Mouse (Mus musculus): ENCODE measurements around the gene Vps36. TPM values are rescaled to one million over a fixed set of nuclear protein-coding genes. Genes with fewer than 3 reads are reported as not detected.

Vps36 gene
- polyA plus RNA-seq, 1 experiment = 7.2 TPM

- Histone ChIP-seq H3K4me3 (replicated peaks) (peak overlapping the region; percentile 59), H3K9me3 (no peaks in the 10 kb centered on the region), H3K4me1 (peaks cover 35% of the 10 kb centered on the region), H3K27me3 (replicated peaks) (no peaks in the 10 kb centered on the region), H3K36me3 (replicated peaks; ENCODE audit: low read length) (peaks cover 53% of the 10 kb centered on the region)
- TF ChIP-seq FLI1 (IDR thresholded peaks at IDR 0.05; ENCODE audit: low read length) = no peak
- no peak for TF ChIP-seq GATA1 (IDR thresholded peaks at IDR 0.05; ENCODE audit: borderline replicate concordance, low read length)
These were observed 14.9 kb downstream of the Vps36 start for GRCm38 (mm10) chr8:22207535-22207934.

- H3K27me3 ChIP-seq (replicated peaks) = no peaks in the 10 kb centered on the region
- H3K36me3 ChIP-seq (replicated peaks; ENCODE audit: low read length) = peaks cover 51% of the 10 kb centered on the region
- peak overlapping the region; percentile 18 for H3K4me3 ChIP-seq (replicated peaks)
- peaks cover 35% of the 10 kb centered on the region for H3K4me1 ChIP-seq
- no peak for TF ChIP-seq FLI1 (IDR thresholded peaks at IDR 0.05; ENCODE audit: low read length)
- no peaks in the 10 kb centered on the region for H3K9me3 ChIP-seq
These were observed 16.4 kb downstream of the Vps36 start for GRCm38 (mm10) chr8:22209012-22209411.

- no peaks in the 10 kb centered on the region for H3K27me3 ChIP-seq (replicated peaks)
- H3K4me3 ChIP-seq (replicated peaks) = no peak overlapping the region
- H3K4me1 ChIP-seq = peaks cover 3% of the 10 kb centered on the region
- TF ChIP-seq GATA1 (IDR thresholded peaks at IDR 0.05; ENCODE audit: borderline replicate concordance, low read length) (no peak), FLI1 (IDR thresholded peaks at IDR 0.05; ENCODE audit: low read length) (no peak)
- H3K36me3 ChIP-seq (replicated peaks; ENCODE audit: low read length) = peaks cover 80% of the 10 kb centered on the region
- no peaks in the 10 kb centered on the region for H3K9me3 ChIP-seq
These were observed 22.2 kb downstream of the Vps36 start for GRCm38 (mm10) chr8:22214826-22215225.

- H3K4me3 ChIP-seq (replicated peaks) = peak overlapping the region; percentile 30
- no peaks in the 10 kb centered on the region for H3K27me3 ChIP-seq (replicated peaks)
- TF ChIP-seq FLI1 (IDR thresholded peaks at IDR 0.05; ENCODE audit: low read length) = no peak
- TF ChIP-seq GATA1 (IDR thresholded peaks at IDR 0.05; ENCODE audit: borderline replicate concordance, low read length) = no peak
- 0 out of 2 replicates have a peak, but pooled peaks cover 4% of the 10 kb centered on the region for H3K9me3 ChIP-seq
- H3K4me1 ChIP-seq = peaks cover 60% of the 10 kb centered on the region
- peaks cover 12% of the 10 kb centered on the region for H3K36me3 ChIP-seq (replicated peaks; ENCODE audit: low read length)
These were observed 33.8 kb downstream of the Vps36 start for GRCm38 (mm10) chr8:22226361-22226760.

- Histone ChIP-seq H3K4me3 (replicated peaks) (peak within 1 kb of the TSS; percentile 92), H3K9me3 (0 out of 2 replicates have a peak, but pooled peaks cover 4% of the 10 kb centered on the region), H3K36me3 (replicated peaks; ENCODE audit: low read length) (peaks cover 8% of the 10 kb centered on the region), H3K4me1 (peaks cover 60% of the 10 kb centered on the region), H3K27me3 (replicated peaks) (no peaks in the 10 kb centered on the region)
- TF ChIP-seq FLI1 (IDR thresholded peaks at IDR 0.05; ENCODE audit: low read length) (no peak), GATA1 (IDR thresholded peaks at IDR 0.05; ENCODE audit: borderline replicate concordance, low read length) (no peak)
These were observed 34.7 kb downstream of the Vps36 start, which contains the start of gene Thsd1 for GRCm38 (mm10) chr8:22227061-22227877. Gene Thsd1 (plus strand): TSS chr8:22227313.

- H3K4me3 ChIP-seq (replicated peaks) = peak overlapping the region; percentile 92
These were observed 36.0 kb downstream of the Vps36 start for GRCm38 (mm10) chr8:22228621-22229020.

GRCm38 (mm10) chr8:22242986-22243385 is 50.4 kb downstream of the Vps36 start:
- TF ChIP-seq GATA1 (IDR thresholded peaks at IDR 0.05; ENCODE audit: borderline replicate concordance, low read length) (no peak), FLI1 (IDR thresholded peaks at IDR 0.05; ENCODE audit: low read length) (no peak)

More at GRCm38 (mm10) chr8:22228621-22229020, 36.0 kb downstream of the Vps36 start:
- H3K4me1 ChIP-seq = peaks cover 50% of the 10 kb centered on the region
- H3K9me3 ChIP-seq = no peaks in the 10 kb centered on the region; the same call in 1 of the 2 replicates
- no peaks in the 10 kb centered on the region for H3K27me3 ChIP-seq (replicated peaks)
- no peak for TF ChIP-seq GATA1 (IDR thresholded peaks at IDR 0.05; ENCODE audit: borderline replicate concordance, low read length)
- no peak for TF ChIP-seq FLI1 (IDR thresholded peaks at IDR 0.05; ENCODE audit: low read length)
- no peaks in the 10 kb centered on the region for H3K36me3 ChIP-seq (replicated peaks; ENCODE audit: low read length)

GRCm38 (mm10) chr8:22245663-22246062 is 53.1 kb downstream of the Vps36 start:
- Histone ChIP-seq H3K4me1 (peaks cover 9% of the 10 kb centered on the region), H3K4me3 (replicated peaks) (no peak overlapping the region)
- no peak for TF ChIP-seq GATA1 (IDR thresholded peaks at IDR 0.05; ENCODE audit: borderline replicate concordance, low read length)
- TF ChIP-seq FLI1 (IDR thresholded peaks at IDR 0.05; ENCODE audit: low read length) = no peak

More at GRCm38 (mm10) chr8:22242986-22243385, 50.4 kb downstream of the Vps36 start:
- Histone ChIP-seq H3K4me1 (peaks cover 9% of the 10 kb centered on the region), H3K27me3 (replicated peaks) (peaks cover 3% of the 10 kb centered on the region), H3K36me3 (replicated peaks; ENCODE audit: low read length) (peaks cover 3% of the 10 kb centered on the region), H3K4me3 (replicated peaks) (no peak overlapping the region), H3K9me3 (no peaks in the 10 kb centered on the region)

GRCm38 (mm10) chr8:22247956-22248355 is 55.3 kb downstream of the Vps36 start:
- peaks cover 9% of the 10 kb centered on the region for H3K4me1 ChIP-seq
- TF ChIP-seq FLI1 (IDR thresholded peaks at IDR 0.05; ENCODE audit: low read length) (no peak), GATA1 (IDR thresholded peaks at IDR 0.05; ENCODE audit: borderline replicate concordance, low read length) (no peak)
- no peaks in the 10 kb centered on the region for H3K9me3 ChIP-seq
- H3K4me3 ChIP-seq (replicated peaks) = no peak overlapping the region
- peaks cover 3% of the 10 kb centered on the region for H3K36me3 ChIP-seq (replicated peaks; ENCODE audit: low read length)
- H3K27me3 ChIP-seq (replicated peaks) = peaks cover 4% of the 10 kb centered on the region

More at GRCm38 (mm10) chr8:22245663-22246062, 53.1 kb downstream of the Vps36 start:
- H3K27me3 ChIP-seq (replicated peaks) = peaks cover 3% of the 10 kb centered on the region
- no peaks in the 10 kb centered on the region for H3K9me3 ChIP-seq
- H3K36me3 ChIP-seq (replicated peaks; ENCODE audit: low read length) = peaks cover 3% of the 10 kb centered on the region

- no peaks in the 10 kb centered on the region for H3K36me3 ChIP-seq (replicated peaks; ENCODE audit: low read length)
- peaks cover 4% of the 10 kb centered on the region for H3K27me3 ChIP-seq (replicated peaks)
- TF ChIP-seq GATA1 (IDR thresholded peaks at IDR 0.05; ENCODE audit: borderline replicate concordance, low read length) = no peak
- no peak for TF ChIP-seq FLI1 (IDR thresholded peaks at IDR 0.05; ENCODE audit: low read length)
- H3K4me3 ChIP-seq (replicated peaks) = no peak overlapping the region
- H3K4me1 ChIP-seq = peaks cover 9% of the 10 kb centered on the region
- peaks cover 5% of the 10 kb centered on the region for H3K9me3 ChIP-seq
These were observed 56.5 kb downstream of the Vps36 start for GRCm38 (mm10) chr8:22249080-22249479.

All from megakaryocyte, embryonic 14.5 days (primary cell).